Mouse (Mus musculus) kidney, adult 2 months (tissue): ENCODE results near the gene Spink4. TPM values are rescaled to one million over a fixed set of nuclear protein-coding genes. Genes with fewer than 3 reads are reported as not detected.
A peak's percentile ranks its signal among the peaks of the same experiment; 100 is the strongest.

Experiments
- DNase-seq: peaks from one replicate; pipeline ENCODE4 v3.0.0; 2021
- H3K27ac ChIP-seq: fragments of 200-500 bp; 2 replicates; pipeline ENCODE4 v1.5.1; 2012; ENCODE audit warnings: low read depth, low read length, control low read depth, inconsistent platforms; ENCODE audit not compliant: insufficient read depth
- H3K27me3 ChIP-seq: fragments of 200-500 bp; replicated peaks from 2 replicates; pipeline ENCODE4 v1.6.1; 2012; ENCODE audit warnings: mild to moderate bottlenecking, moderate library complexity, low read length, inconsistent platforms; ENCODE audit not compliant: control insufficient read depth, insufficient read depth
- H3K36me3 ChIP-seq: fragments of 200-500 bp; 2 replicates; pipeline ENCODE4 v1.6.1; 2012; ENCODE audit warnings: mild to moderate bottlenecking, moderate library complexity, low read length, inconsistent platforms; ENCODE audit not compliant: control insufficient read depth, insufficient read depth
- H3K4me1 ChIP-seq: fragments of 200-500 bp; 2 replicates; pipeline ENCODE4 v1.6.1; 2011; ENCODE audit warnings: low read length; ENCODE audit not compliant: control insufficient read depth, insufficient read depth
- H3K4me3 ChIP-seq: fragments of 200-500 bp; 2 replicates; pipeline ENCODE4 v1.5.1; 2011; ENCODE audit warnings: mild to moderate bottlenecking, low read depth, low read length, control low read depth; ENCODE audit not compliant: insufficient read depth
- CTCF ChIP-seq: fragments of 200-500 bp; conservative IDR thresholded peaks from 2 replicates; pipeline ENCODE4 v1.5.1; 2011; ENCODE audit warnings: low read depth, mild to moderate bottlenecking, control low read depth, low read length, moderate library complexity, mixed read lengths; ENCODE audit not compliant: insufficient read depth, insufficient read length
- POLR2A ChIP-seq: fragments of 200-500 bp; IDR thresholded peaks from one replicate; pipeline ENCODE4 v1.6.1; 2011; ENCODE audit warnings: low read depth, low read length, control low read depth
- WGBS: fragments of 180-500 bp; shearing (Covaris S2); methylation state at CpG from one replicate; pipeline ENCODE4 v1.1.7; 2018; 5-methylcytosine and 5-hydroxymethylcytosine counted together
- polyA plus RNA-seq: library from polyadenylated mRNA; depleted of rRNA; stranded (reverse); fragments of >200 nt; gene quantifications from 2 replicates; pipeline ENCODE4 v1.2.3, GENCODE M21; 2012

The Spink4 gene
- polyA plus RNA-seq, 1 experiment, result 3.2 TPM

- Histone ChIP-seq H3K36me3 (no peaks in the 10 kb centered on the region), H3K4me1 (no peaks in the 10 kb centered on the region), H3K4me3 (no peak overlapping the region), H3K27ac (no peak overlapping the region), H3K27me3 (no peaks in the 10 kb centered on the region)
- no peak for TF ChIP-seq CTCF
- no peak for TF ChIP-seq POLR2A
- WGBS, result 94% methylated on average over 4 of the region's 4 CpGs
- no peak for DNase-seq
These were observed 19.2 kb upstream of the Spink4 start for GRCm38 (mm10) chr4:40900612-40901011.

DNA sequence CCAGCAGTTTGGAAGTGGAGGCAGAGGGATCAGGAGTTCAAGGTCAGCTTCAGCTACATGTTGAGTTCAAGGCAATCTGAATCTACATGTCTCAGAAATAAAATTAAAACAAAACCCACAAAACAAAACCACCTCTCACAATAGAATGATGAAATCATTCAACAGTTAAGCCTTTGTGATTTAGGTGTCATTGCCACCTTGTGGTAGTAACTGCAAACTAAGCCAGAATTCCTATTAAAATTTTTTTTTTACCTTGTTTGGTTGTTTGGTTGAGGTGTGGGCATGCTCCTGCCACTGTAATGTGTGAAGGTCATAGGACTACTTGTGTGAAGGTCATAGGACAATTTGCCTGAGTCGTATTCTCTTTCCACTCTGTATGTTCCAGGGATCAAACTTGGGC lies 13.6 kb upstream of the Spink4 start:
- TF ChIP-seq POLR2A (no peak), CTCF (0 out of 2 replicates have a peak, but pooled peaks have one; percentile 18)
- no peak overlapping the region for H3K4me3 ChIP-seq
- H3K27me3 ChIP-seq, result no peaks in the 10 kb centered on the region
- no peaks in the 10 kb centered on the region for H3K36me3 ChIP-seq
- H3K4me1 ChIP-seq, result peaks cover 7% of the 10 kb centered on the region
- H3K27ac ChIP-seq, result no peak overlapping the region
- 12% methylated on average over 1 of the region's 1 CpGs for WGBS
- peak; percentile 61 for DNase-seq

DNA sequence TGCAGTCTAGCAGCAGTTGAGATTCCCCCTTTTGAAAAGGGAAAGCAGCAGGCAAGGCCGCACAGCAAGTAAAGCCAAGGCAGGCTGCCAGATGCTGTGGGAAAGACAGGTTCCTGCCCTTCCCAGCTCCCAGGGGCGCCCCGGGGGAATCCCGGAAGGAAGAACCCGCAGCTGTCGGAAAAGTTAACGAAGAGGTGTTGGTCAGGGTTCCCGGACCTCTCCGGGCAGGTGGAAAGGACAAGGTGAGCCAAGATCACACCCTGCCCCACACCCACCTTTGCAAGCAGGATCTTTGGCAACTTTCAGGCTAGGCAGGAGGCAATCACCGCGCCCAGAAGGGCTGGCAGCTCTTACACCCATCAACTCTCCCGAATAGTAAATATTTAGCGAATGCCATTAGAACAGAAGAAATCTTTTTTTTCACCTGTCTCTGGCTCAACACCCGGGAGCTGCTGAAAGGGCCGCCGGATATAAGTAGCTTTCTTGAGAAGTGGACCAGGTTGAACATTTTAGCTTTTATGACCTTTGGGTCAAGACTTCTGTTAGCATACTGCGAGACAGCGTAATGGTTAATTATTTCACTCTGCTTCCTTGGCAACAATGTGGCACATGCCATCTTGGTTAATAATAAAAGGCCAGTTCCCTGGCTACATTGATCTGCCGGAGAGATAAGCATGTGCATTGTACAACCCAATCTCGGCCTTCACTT lies 11.4 kb upstream of the Spink4 start:
- Histone ChIP-seq H3K27me3 (no peaks in the 10 kb centered on the region), H3K4me1 (peaks cover 7% of the 10 kb centered on the region), H3K4me3 (peak overlapping the region; percentile 37), H3K36me3 (no peaks in the 10 kb centered on the region), H3K27ac (peak overlapping the region; percentile 68)
- 19% methylated on average over 20 of the region's 20 CpGs for WGBS
- TF ChIP-seq POLR2A (no peak), CTCF (no peak)
- peak; percentile 88 for DNase-seq

DNA sequence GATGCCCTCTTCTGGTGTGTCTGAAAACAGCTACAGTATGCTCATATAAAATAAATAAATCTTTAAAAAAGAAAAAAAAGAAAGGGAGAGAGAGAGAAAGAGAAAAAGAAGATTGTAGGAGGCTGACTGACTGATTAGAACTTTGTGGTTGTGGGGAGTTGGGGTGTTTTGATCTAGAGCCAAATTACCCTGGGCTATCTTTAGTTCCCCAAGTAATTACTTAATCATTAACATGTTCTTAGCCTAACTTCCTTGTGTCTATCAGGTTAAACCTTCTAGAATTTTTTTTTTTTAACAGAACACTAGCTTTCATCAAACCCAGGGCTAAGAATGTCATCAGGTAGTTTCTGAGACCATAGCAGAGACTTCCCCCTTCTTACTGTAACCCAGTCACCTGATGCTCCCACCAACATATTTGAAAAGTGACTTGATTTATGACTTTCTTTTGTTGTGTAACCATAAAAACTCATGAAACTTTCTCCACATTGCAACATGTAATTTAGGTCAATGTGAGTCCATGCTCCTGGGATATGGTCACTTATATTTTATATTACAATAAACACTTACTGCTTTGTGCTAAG lies 5.5 kb upstream of the Spink4 start:
- no peaks in the 10 kb centered on the region for H3K36me3 ChIP-seq
- H3K4me3 ChIP-seq, result no peak overlapping the region
- H3K27ac ChIP-seq, result no peak overlapping the region
- H3K4me1 ChIP-seq, result peaks cover 8% of the 10 kb centered on the region; the same call in 1 of the 2 replicates
- TF ChIP-seq CTCF (no peak), POLR2A (no peak)
- H3K27me3 ChIP-seq, result no peaks in the 10 kb centered on the region
- DNase-seq, result peak; percentile 51

DNA sequence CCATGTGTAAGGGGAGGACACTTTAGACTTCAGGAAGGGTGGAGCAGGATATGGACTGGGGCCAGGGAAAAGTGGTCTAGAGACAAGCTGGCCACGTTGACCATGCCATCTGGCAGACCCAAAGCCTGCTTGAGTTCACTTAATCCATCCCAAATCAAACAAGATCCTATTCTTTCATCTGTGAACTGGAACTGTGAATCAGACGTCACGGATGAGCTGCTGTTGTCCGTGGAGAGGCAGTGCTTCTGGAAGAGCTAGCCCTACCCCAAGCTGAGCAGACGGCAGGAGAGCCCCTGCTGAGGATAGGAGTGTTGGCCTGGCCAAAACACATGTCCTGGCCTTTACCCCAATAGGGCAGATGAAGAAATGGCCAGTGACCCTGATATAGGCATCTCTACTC lies 3.9 kb upstream of the Spink4 start:
- peak; percentile 38 for DNase-seq
- Histone ChIP-seq H3K4me3 (no peak overlapping the region), H3K4me1 (peaks cover 13% of the 10 kb centered on the region; the same call in 1 of the 2 replicates), H3K27me3 (no peaks in the 10 kb centered on the region), H3K27ac (no peak overlapping the region), H3K36me3 (no peaks in the 10 kb centered on the region)
- TF ChIP-seq POLR2A, result no peak
- WGBS, result 48% methylated on average over 5 of the region's 5 CpGs

DNA sequence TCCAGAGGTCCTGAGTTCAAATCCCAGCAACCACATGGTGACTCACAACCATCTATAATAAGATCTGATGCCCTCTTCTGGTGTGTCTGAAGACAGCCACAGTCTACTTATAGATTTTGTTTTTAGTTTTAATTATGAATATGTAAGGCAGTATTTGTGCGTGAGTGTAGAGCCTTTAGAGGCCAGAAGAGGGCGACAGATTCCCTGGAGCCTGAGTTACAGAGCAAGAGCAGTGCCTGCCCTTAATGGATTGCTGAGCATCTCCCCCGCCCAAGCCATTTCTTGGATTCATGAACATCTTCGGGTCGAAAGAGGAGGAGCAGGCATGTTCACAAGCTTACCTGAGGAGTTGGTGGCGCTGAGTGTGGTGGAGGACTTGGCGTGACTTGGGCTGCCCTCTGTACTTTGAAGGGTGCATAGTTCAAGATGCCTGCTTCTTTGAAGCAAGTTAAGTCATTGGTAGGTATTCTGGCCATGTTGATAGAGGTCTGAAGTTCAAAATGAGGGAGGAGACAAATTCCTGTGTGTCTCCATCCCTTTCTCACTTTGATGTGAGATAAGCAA lies 3.2 kb upstream of the Spink4 start:
- no peaks in the 10 kb centered on the region for H3K27me3 ChIP-seq
- TF ChIP-seq CTCF, result peak; percentile 35; the same call in 1 of the 2 replicates
- TF ChIP-seq POLR2A, result no peak
- peak; percentile 75 for DNase-seq
- H3K4me3 ChIP-seq, result no peak overlapping the region
- H3K36me3 ChIP-seq, result no peaks in the 10 kb centered on the region
- 79% methylated on average over 7 of the region's 7 CpGs for WGBS
- H3K4me1 ChIP-seq, result peaks cover 13% of the 10 kb centered on the region; the same call in 1 of the 2 replicates
- no peak overlapping the region for H3K27ac ChIP-seq

DNA sequence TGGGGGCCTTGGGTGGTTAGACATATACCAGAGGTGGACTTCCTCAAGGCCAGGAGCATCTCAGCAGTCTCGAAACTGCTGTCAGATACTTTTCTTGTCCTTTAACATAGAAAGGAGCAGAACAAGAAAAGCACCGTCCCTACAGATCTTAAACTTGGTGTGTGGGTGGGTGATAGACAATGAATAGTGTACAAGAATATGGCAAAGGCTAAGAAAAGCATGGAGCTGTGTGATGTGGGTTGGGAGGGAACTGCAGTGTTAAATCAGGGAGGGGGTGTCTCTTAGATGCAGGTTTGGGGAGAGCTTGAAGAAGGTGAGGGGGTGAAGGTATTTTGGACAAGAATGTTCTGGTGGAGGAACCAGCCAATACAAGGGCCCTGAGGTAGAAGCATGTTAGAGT lies 724 bp downstream of the Spink4 start:
- Histone ChIP-seq H3K4me1 (peaks cover 14% of the 10 kb centered on the region; the same call in 1 of the 2 replicates), H3K27ac (0 out of 2 replicates have a peak overlapping the region, but pooled peaks have one; percentile 1), H3K36me3 (no peaks in the 10 kb centered on the region), H3K27me3 (no peaks in the 10 kb centered on the region), H3K4me3 (no peak overlapping the region)
- WGBS, result 86% methylated on average over 2 of the region's 2 CpGs
- TF ChIP-seq POLR2A (no peak), CTCF (no peak)
- no peak for DNase-seq
